In the genomic region with DNA sequence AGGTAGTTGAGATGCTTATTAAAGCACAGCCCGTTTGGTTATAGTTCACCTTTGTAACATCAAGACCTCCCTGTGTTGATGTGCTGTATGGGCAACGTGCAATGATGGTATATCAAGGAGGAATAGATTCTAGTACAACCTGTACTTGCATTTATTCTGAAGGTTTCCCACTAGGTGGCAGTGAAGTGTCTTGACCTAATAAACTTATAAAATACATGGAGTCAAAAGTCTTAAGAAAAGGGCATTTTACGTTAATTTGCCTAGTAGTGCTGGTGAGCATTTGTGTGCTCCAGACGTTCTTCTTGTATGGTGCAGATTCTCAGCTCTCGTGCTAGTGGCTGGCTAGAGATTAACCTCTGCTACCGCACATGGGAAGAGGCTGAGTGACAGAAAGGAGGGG, we compare ENCODE assay signal across 12 mouse cellular contexts.
DNase-seq lines count a peak whose midpoint lies in the region; ATAC-seq and TF ChIP-seq lines count a peak whose summit lies in the region.
"Had no signal": no experiment of that assay in that cellular context is flagged by ENCODE, and none has a peak within 500 bp of the region (broad histone marks: within the 10 kb centered on the region; RNA-seq: fewer than 3 reads in every experiment).

No protein-coding gene starts in this region.

- H3K4me2 ChIP-seq in hindbrain, postnatal 0 days (ENCODE audit: low read depth, low read length) = no peak overlapping the region
- H3K4me2 ChIP-seq in hindbrain, embryonic 13.5 days = no peak overlapping the region
- H3K4me2 ChIP-seq in midbrain, postnatal 0 days (ENCODE audit: low read depth, low read length, poor library complexity, severe bottlenecking) = no peak overlapping the region
- H3K4me2 ChIP-seq in midbrain, embryonic 15.5 days = no peak overlapping the region
- H3K4me2 ChIP-seq in limb, embryonic 14.5 days (replicated peaks; ENCODE audit: low read depth, low read length, severe bottlenecking) = no peak overlapping the region
- H3K4me2 ChIP-seq: embryonic facial prominence, embryonic 15.5 days had no signal

- H3K9me3 ChIP-seq in hindbrain, postnatal 0 days (ENCODE audit: low read length) = no peaks in the 10 kb centered on the region
- H3K9me3 ChIP-seq in hindbrain, embryonic 13.5 days = no peaks in the 10 kb centered on the region
- H3K9me3 ChIP-seq in midbrain, postnatal 0 days (ENCODE audit: low read length) = no peaks in the 10 kb centered on the region
- H3K9me3 ChIP-seq in midbrain, embryonic 15.5 days = no peaks in the 10 kb centered on the region
- no peaks in the 10 kb centered on the region for H3K9me3 ChIP-seq in limb, embryonic 14.5 days (ENCODE audit: control insufficient read depth, low read length)
- H3K9me3 ChIP-seq: embryonic facial prominence, embryonic 15.5 days had no signal

- H3K4me3 ChIP-seq in hindbrain, postnatal 0 days (ENCODE audit: low read length) = no peak overlapping the region
- no peak overlapping the region for H3K4me3 ChIP-seq in hindbrain, embryonic 13.5 days
- H3K4me3 ChIP-seq in midbrain, postnatal 0 days (ENCODE audit: low read depth, low read length) = no peak overlapping the region
- no peak overlapping the region for H3K4me3 ChIP-seq in midbrain, embryonic 15.5 days
- no peak overlapping the region for H3K4me3 ChIP-seq in limb, embryonic 14.5 days (replicated peaks; ENCODE audit: low read length)
- H3K4me3 ChIP-seq: embryonic facial prominence, embryonic 15.5 days had no signal

- no peak for TF ChIP-seq POLR2A in limb, embryonic 14.5 days (IDR thresholded peaks at IDR 0.05; ENCODE audit: borderline replicate concordance, extremely low read depth, insufficient read depth, insufficient read length)

- H3K9ac ChIP-seq in hindbrain, postnatal 0 days (replicated peaks; ENCODE audit: low read length) = no peak overlapping the region
- no peak overlapping the region for H3K9ac ChIP-seq in hindbrain, embryonic 13.5 days
- no peak overlapping the region for H3K9ac ChIP-seq in midbrain, postnatal 0 days (replicated peaks; ENCODE audit: low read length, poor library complexity, severe bottlenecking)
- no peak overlapping the region for H3K9ac ChIP-seq in midbrain, embryonic 15.5 days
- H3K9ac ChIP-seq in limb, embryonic 14.5 days (ENCODE audit: low read depth, low read length, severe bottlenecking) = no peak overlapping the region
- H3K9ac ChIP-seq: embryonic facial prominence, embryonic 15.5 days had no signal

- no peak for ATAC-seq in hindbrain, postnatal 0 days
- no peak for ATAC-seq in hindbrain, embryonic 13.5 days (ENCODE audit: low FRiP score)
- no peak for ATAC-seq in midbrain, postnatal 0 days (ENCODE audit: low FRiP score)
- ATAC-seq in midbrain, embryonic 15.5 days (replicated peaks) = no peak
- no peak for ATAC-seq in limb, embryonic 14.5 days (ENCODE audit: low FRiP score, low read depth)
- ATAC-seq in megakaryocyte-erythroid progenitor cell, adult 5-6 weeks (replicated peaks; ENCODE audit: low FRiP score, low TSS enrichment, poor library complexity, severe bottlenecking) = no peak
- ATAC-seq in activated CD4-positive, CD25-positive, alpha-beta regulatory T cell, adult 4 months = no peak
- ATAC-seq: Patski had no signal

- peak; percentile 62 for TF ChIP-seq CTCF in hindbrain, postnatal 0 days (IDR thresholded peaks at IDR 0.05; ENCODE audit: low read depth)
- TF ChIP-seq CTCF in midbrain, postnatal 0 days (IDR thresholded peaks at IDR 0.05) = peak; percentile 75

- no peaks in the 10 kb centered on the region for H3K36me3 ChIP-seq in hindbrain, postnatal 0 days (ENCODE audit: insufficient read depth, low read length)
- no peaks in the 10 kb centered on the region for H3K36me3 ChIP-seq in hindbrain, embryonic 13.5 days
- no peaks in the 10 kb centered on the region for H3K36me3 ChIP-seq in midbrain, postnatal 0 days (ENCODE audit: insufficient read depth, low read length)
- no peaks in the 10 kb centered on the region for H3K36me3 ChIP-seq in midbrain, embryonic 15.5 days (replicated peaks)
- no peaks in the 10 kb centered on the region for H3K36me3 ChIP-seq in limb, embryonic 14.5 days (ENCODE audit: control insufficient read depth, insufficient read depth, low read length)
- H3K36me3 ChIP-seq: embryonic facial prominence, embryonic 15.5 days had no signal

- H3K4me1 ChIP-seq in hindbrain, postnatal 0 days (ENCODE audit: insufficient read depth, low read length) = no peaks in the 10 kb centered on the region
- no peaks in the 10 kb centered on the region for H3K4me1 ChIP-seq in hindbrain, embryonic 13.5 days (replicated peaks)
- H3K4me1 ChIP-seq in midbrain, postnatal 0 days (ENCODE audit: insufficient read depth, low read length) = no peaks in the 10 kb centered on the region
- H3K4me1 ChIP-seq in midbrain, embryonic 15.5 days = no peaks in the 10 kb centered on the region
- H3K4me1 ChIP-seq in limb, embryonic 14.5 days (ENCODE audit: control insufficient read depth, insufficient read depth, low read length) = peaks cover 26% of the 10 kb centered on the region

- no peaks in the 10 kb centered on the region for H3K27me3 ChIP-seq in hindbrain, postnatal 0 days (ENCODE audit: insufficient read depth, low read length)
- H3K27me3 ChIP-seq in hindbrain, embryonic 13.5 days = no peaks in the 10 kb centered on the region
- no peaks in the 10 kb centered on the region for H3K27me3 ChIP-seq in midbrain, postnatal 0 days (ENCODE audit: insufficient read depth, low read length)
- H3K27me3 ChIP-seq in midbrain, embryonic 15.5 days (replicated peaks) = no peaks in the 10 kb centered on the region
- H3K27me3 ChIP-seq in limb, embryonic 14.5 days (ENCODE audit: control insufficient read depth, insufficient read depth, low read length) = no peaks in the 10 kb centered on the region
- H3K27me3 ChIP-seq: embryonic facial prominence, embryonic 15.5 days; Patski had no signal

- WGBS in hindbrain, postnatal 0 days = 73% methylated on average over 6 of the region's 6 CpGs
- 77% methylated on average over 6 of the region's 6 CpGs for WGBS in hindbrain, embryonic 13.5 days
- 66% methylated on average over 6 of the region's 6 CpGs for WGBS in midbrain, postnatal 0 days
- 71% methylated on average over 6 of the region's 6 CpGs for WGBS in midbrain, embryonic 15.5 days
- WGBS in limb, embryonic 14.5 days = 38% methylated on average over 6 of the region's 6 CpGs

- H3K27ac ChIP-seq in hindbrain, postnatal 0 days = no peak overlapping the region
- H3K27ac ChIP-seq in hindbrain, embryonic 13.5 days = no peak overlapping the region
- H3K27ac ChIP-seq in midbrain, postnatal 0 days (ENCODE audit: low read depth, low read length) = no peak overlapping the region
- H3K27ac ChIP-seq in midbrain, embryonic 15.5 days = no peak overlapping the region
- H3K27ac ChIP-seq in limb, embryonic 14.5 days (replicated peaks; ENCODE audit: low read depth, low read length) = no peak overlapping the region
- H3K27ac ChIP-seq: embryonic facial prominence, embryonic 15.5 days had no signal

- DNase-seq in hindbrain, postnatal 0 days (ENCODE audit: low spot score) = peak; percentile 75
- peak; percentile 66 for DNase-seq in midbrain, postnatal 0 days (ENCODE audit: low spot score)
- DNase-seq in ZHBTc4 (ENCODE audit: low read depth, low spot score) = peak; percentile 15
- peak; percentile 72 for DNase-seq in limb, embryonic 14.5 days (ENCODE audit: low spot score)
- DNase-seq: kidney, postnatal 10 days; right cerebral cortex, postnatal 25 days had no signal

Comparison
In these comparisons a context has a peak if more than half of its experiments do, and no peak if none do; other contexts are left out.
1. DNase-seq: peak in every context shown above with its lines; median percentile 75 in hindbrain, postnatal 0 days; 72 in limb, embryonic 14.5 days; 66 in midbrain, postnatal 0 days; 15 in ZHBTc4.